Mouse (Mus musculus) kidney, adult 2 months (tissue): ENCODE measurements around the gene Itgb4.

Source experiments
- CTCF ChIP-seq: fragments of 200-500 bp; conservative IDR thresholded peaks from 2 replicates; pipeline ENCODE4 v1.5.1; 2011; ENCODE audit warnings: low read depth, mild to moderate bottlenecking, control low read depth, low read length, moderate library complexity, mixed read lengths; ENCODE audit not compliant: insufficient read depth, insufficient read length
- POLR2A ChIP-seq: fragments of 200-500 bp; IDR thresholded peaks from one replicate; pipeline ENCODE4 v1.6.1; 2011; ENCODE audit warnings: low read depth, low read length, control low read depth

GRCm38 (mm10) chr11:116009661-116010060, 35.2 kb downstream of the Itgb4 start:
- no peak for TF ChIP-seq CTCF
- TF ChIP-seq POLR2A: no peak
